8 mouse cellular contexts compared by ENCODE assay signal in the genomic region with DNA sequence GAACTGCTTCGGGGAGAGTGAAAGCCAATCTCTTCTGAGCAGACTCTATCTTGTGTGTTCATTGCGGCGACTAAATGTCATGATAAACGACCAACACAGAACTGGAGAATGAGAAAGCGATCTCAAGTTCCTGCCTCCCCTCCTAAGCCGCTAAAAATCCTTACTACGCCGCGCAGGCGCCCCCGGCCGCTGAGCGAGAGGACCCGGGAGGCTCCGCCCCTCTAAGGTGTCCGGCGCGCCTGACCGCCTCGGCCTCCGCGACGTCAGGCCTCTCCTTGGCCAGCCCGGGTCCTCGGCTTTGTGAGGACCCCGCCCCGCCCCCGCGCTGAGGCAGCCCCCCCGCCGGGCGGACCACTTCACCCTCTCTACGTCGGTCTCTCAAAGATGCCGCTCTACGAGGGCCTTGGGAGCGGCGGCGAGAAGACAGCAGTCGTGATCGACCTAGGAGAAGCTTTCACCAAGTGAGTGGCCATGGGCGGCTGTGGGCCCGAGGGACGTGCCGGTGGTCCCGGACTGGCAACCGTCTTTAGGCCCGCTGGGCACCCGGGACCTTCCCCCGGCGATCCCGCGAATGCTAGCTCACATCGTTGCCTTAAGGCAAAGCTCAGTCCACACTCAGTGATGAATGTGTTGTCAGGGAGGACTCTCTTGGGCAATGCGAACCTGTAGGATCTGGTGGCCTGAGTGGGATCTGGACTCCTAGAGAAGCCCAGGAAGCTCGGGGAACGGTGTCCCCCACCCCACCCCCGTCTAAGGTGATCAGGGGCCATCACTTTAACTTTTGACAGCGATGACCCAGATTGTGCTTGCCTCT. TPM values are rescaled to one million over a fixed set of nuclear protein-coding genes. Genes with fewer than 3 reads are reported as not detected.
A peak's percentile ranks its signal among the peaks of the same experiment; 100 is the strongest.
DNase-seq lines count a peak whose midpoint lies in the region; ATAC-seq and TF ChIP-seq lines count a peak whose summit lies in the region.

A gene (plus strand): TSS at position 287 of the 814 bp plus-strand sequence.

- H3K4me3 ChIP-seq in ES-Bruce4 (ENCODE audit: low read depth, low read length): peak within 1 kb of the TSS; percentile 87
- peak within 1 kb of the TSS; percentile 77 for H3K4me3 ChIP-seq in forebrain, embryonic 14.5 days (ENCODE audit: low read depth, low read length)
- H3K4me3 ChIP-seq in neural tube, embryonic 15.5 days (replicated peaks): peak within 1 kb of the TSS; percentile 65

- ATAC-seq in cerebellum, adult (ENCODE audit: insufficient number of reproducible peaks, low FRiP score, low TSS enrichment): peak; percentile 97
- ATAC-seq in forebrain, embryonic 14.5 days: peak; percentile 99
- ATAC-seq in neural tube, embryonic 15.5 days (ENCODE audit: low FRiP score): peak; percentile 98

- no peaks in the 10 kb centered on the region for H3K36me3 ChIP-seq in ES-Bruce4 (ENCODE audit: control insufficient read depth, insufficient read depth, low read length, poor library complexity, severe bottlenecking)
- H3K36me3 ChIP-seq in forebrain, embryonic 14.5 days (ENCODE audit: control insufficient read depth, insufficient read depth, low read length): peaks cover 10% of the 10 kb centered on the region
- H3K36me3 ChIP-seq in neural tube, embryonic 15.5 days: peaks cover 6% of the 10 kb centered on the region; the same call in 1 of the 2 replicates

- H3K9ac ChIP-seq in ES-Bruce4 (ENCODE audit: low read depth, poor library complexity, severe bottlenecking): peak within 1 kb of the TSS; percentile 63
- peak within 1 kb of the TSS; percentile 96 for H3K9ac ChIP-seq in forebrain, embryonic 14.5 days (ENCODE audit: low read length)
- H3K9ac ChIP-seq in neural tube, embryonic 15.5 days (replicated peaks): peak within 1 kb of the TSS; percentile 85

- no peak for TF ChIP-seq EP300 in ES-Bruce4 (IDR thresholded peaks at IDR 0.05; ENCODE audit: insufficient read depth, low read depth, low read length)

- peak within 1 kb of the TSS; percentile 58 for H3K4me2 ChIP-seq in forebrain, embryonic 14.5 days (ENCODE audit: low read length)
- H3K4me2 ChIP-seq in neural tube, embryonic 15.5 days: peak within 1 kb of the TSS; percentile 63

- H3K27ac ChIP-seq in ES-Bruce4 (ENCODE audit: insufficient read depth, low read length): peak within 1 kb of the TSS; percentile 92
- H3K27ac ChIP-seq in forebrain, embryonic 14.5 days (ENCODE audit: low read depth, low read length): peak within 1 kb of the TSS; percentile 82
- H3K27ac ChIP-seq in neural tube, embryonic 15.5 days (replicated peaks): peak within 1 kb of the TSS; percentile 83

- DNase-seq in forebrain, embryonic 14.5 days (ENCODE audit: low spot score): peak; percentile 93
- DNase-seq in heart, postnatal 14 days: peak; percentile 97 to 98
- peak; percentile 93 for DNase-seq in layer of hippocampus, adult 11-12 months (ENCODE audit: low spot score)
- DNase-seq in lung, adult 18-20 months: peak; percentile 90 to 92
- DNase-seq in testis, postnatal 14 days (ENCODE audit: low spot score): peak; percentile 92

- intact Hi-C loops in heart, postnatal 14 days (cut with DNase I): no loop called here

- under 1% methylated on average over 59 of the region's 59 CpGs for WGBS in forebrain, embryonic 14.5 days
- WGBS in neural tube, embryonic 15.5 days: under 1% methylated on average over 59 of the region's 59 CpGs

- H3K9me3 ChIP-seq in ES-Bruce4 (replicated peaks; ENCODE audit: control insufficient read depth, insufficient read depth, low read length, poor library complexity, severe bottlenecking): peaks cover 12% of the 10 kb centered on the region
- no peaks in the 10 kb centered on the region for H3K9me3 ChIP-seq in forebrain, embryonic 14.5 days (replicated peaks; ENCODE audit: control insufficient read depth, low read length)
- H3K9me3 ChIP-seq in neural tube, embryonic 15.5 days (replicated peaks): no peaks in the 10 kb centered on the region

- no peak for TF ChIP-seq CTCF in ES-Bruce4 (IDR thresholded peaks at IDR 0.05; ENCODE audit: low read depth, low read length)

- H3K4me1 ChIP-seq in ES-Bruce4 (ENCODE audit: control insufficient read depth, insufficient read depth, low read length): no peaks in the 10 kb centered on the region
- peaks cover 5% of the 10 kb centered on the region; the same call in 1 of the 2 replicates for H3K4me1 ChIP-seq in forebrain, embryonic 14.5 days (ENCODE audit: control insufficient read depth, insufficient read depth, low read length)
- H3K4me1 ChIP-seq in neural tube, embryonic 15.5 days: peaks cover 13% of the 10 kb centered on the region

- peak; percentile 80 for TF ChIP-seq POLR2A in ES-Bruce4 (IDR thresholded peaks at IDR 0.05; ENCODE audit: insufficient read depth, low read length)

- no peaks in the 10 kb centered on the region for H3K27me3 ChIP-seq in ES-Bruce4 (ENCODE audit: control insufficient read depth, insufficient read depth, low read length, poor library complexity, severe bottlenecking)
- no peaks in the 10 kb centered on the region for H3K27me3 ChIP-seq in forebrain, embryonic 14.5 days (replicated peaks; ENCODE audit: control insufficient read depth, insufficient read depth, low read length)
- no peaks in the 10 kb centered on the region for H3K27me3 ChIP-seq in neural tube, embryonic 15.5 days (replicated peaks)

RNA-seq across cellular contexts. Expression of the gene that starts here (rescaled TPM):
- polyA plus RNA-seq in ES-Bruce4 (2011; ENCODE audit: insufficient read depth, insufficient read length, low read depth, missing spikeins): 140 and 146 TPM in 2 replicates
- polyA plus RNA-seq in forebrain, embryonic 14.5 days (2014; fragmentation: Nextera tagmentation; extraction: Ambion mirVana): 335 and 376 TPM in 2 replicates
- total RNA-seq in heart, postnatal 14 days (2021): 100 to 1,000 TPM; 136 to 141 TPM
- polyA plus RNA-seq in neural tube, embryonic 15.5 days (2015; fragmentation: Nextera tagmentation; extraction: Ambion mirVana): 181 and 190 TPM in 2 replicates

Comparison
In these comparisons a context has a peak if more than half of its experiments do, and no peak if none do; other contexts are left out.
1. Peak in every context shown above with its lines: DNase-seq, ATAC-seq, H3K4me3 ChIP-seq and H3K27ac ChIP-seq.